Mouse (Mus musculus): Measurements from ENCODE around the gene Ralgps2. TPM values are rescaled to one million over a fixed set of nuclear protein-coding genes. Genes with fewer than 3 reads are reported as not detected.

The Ralgps2 gene
- total and polyA plus RNA-seq, 3 experiments = 7.8 to 16.4 TPM; not detected in 1

GRCm38 (mm10) chr1:156838695-156839094 is 100.7 kb downstream of the Ralgps2 start:
- H3K27me3 ChIP-seq (ENCODE audit: control insufficient read depth in 1 of 2, insufficient read depth in 2 of 2, low read length in 2 of 2) = no peaks in the 10 kb centered on the region
- no peak for DNase-seq (ENCODE audit: low read depth, low spot score)
- no peak for TF ChIP-seq SIN3A (IDR thresholded peaks at IDR 0.05; ENCODE audit: low read length)
- TF ChIP-seq ZC3H11A (IDR thresholded peaks at IDR 0.05; ENCODE audit: low read depth, low read length) = no peak
- TF ChIP-seq POLR2A (IDR thresholded peaks at IDR 0.05; ENCODE audit: control insufficient read depth in 1 of 2, insufficient read depth in 1 of 2, low read depth in 1 of 2, low read length in 2 of 2, poor library complexity in 1 of 2) = no peak
- no peak for TF ChIP-seq ETS1 (IDR thresholded peaks at IDR 0.05; ENCODE audit: low read depth, low read length)
- TF ChIP-seq USF1 (IDR thresholded peaks at IDR 0.05; ENCODE audit: low read depth, low read length) = no peak
- no peak overlapping the region for H3K4me3 ChIP-seq (ENCODE audit: control insufficient read depth in 1 of 2, insufficient read depth in 1 of 2, low read depth in 2 of 2, low read length in 2 of 2)
- H3K9ac ChIP-seq (ENCODE audit: control insufficient read depth, low read depth, low read length, poor library complexity, severe bottlenecking) = no peak overlapping the region
- H3K27ac ChIP-seq (ENCODE audit: control insufficient read depth, low read depth, low read length) = no peak overlapping the region
- H3K79me2 ChIP-seq (ENCODE audit: control insufficient read depth, insufficient read depth, low read length, poor library complexity) = no peaks in the 10 kb centered on the region
- no peaks in the 10 kb centered on the region for H3K9me3 ChIP-seq (replicated peaks; ENCODE audit: insufficient read depth, low read length)
- H3K4me1 ChIP-seq (ENCODE audit: control insufficient read depth in 1 of 2, insufficient read depth in 2 of 2, low read length in 2 of 2) = peaks cover 6 to 7% of the 10 kb centered on the region in 2 experiments
- peaks cover 0 to 5% of the 10 kb centered on the region in 2 experiments; a peak in 2 of 4 replicates for H3K36me3 ChIP-seq (ENCODE audit: control insufficient read depth in 1 of 2, insufficient read depth in 2 of 2, low read length in 2 of 2)

- no peak within 1 kb of the TSS for H3K9ac ChIP-seq (ENCODE audit: control insufficient read depth, low read depth, low read length, poor library complexity, severe bottlenecking)
Observed at GRCm38 (mm10) chr1:156838177-156838576, 101.2 kb downstream of the Ralgps2 start, which contains the start of gene Angptl1. Gene Angptl1, plus strand, starts transcription at chr1:156838562.

GRCm38 (mm10) chr1:156819236-156819635 is 120.2 kb downstream of the Ralgps2 start:
- H3K4me1 ChIP-seq (ENCODE audit: control insufficient read depth in 1 of 2, insufficient read depth in 2 of 2, low read length in 2 of 2) = no peaks in the 10 kb centered on the region
- no peaks in the 10 kb centered on the region for H3K27me3 ChIP-seq (ENCODE audit: control insufficient read depth in 1 of 2, insufficient read depth in 2 of 2, low read length in 2 of 2)
- H3K36me3 ChIP-seq (ENCODE audit: control insufficient read depth in 1 of 2, insufficient read depth in 2 of 2, low read length in 2 of 2) = no peaks in the 10 kb centered on the region
- no peak overlapping the region for H3K9ac ChIP-seq (ENCODE audit: control insufficient read depth, low read depth, low read length, poor library complexity, severe bottlenecking)
- H3K27ac ChIP-seq (ENCODE audit: control insufficient read depth, low read depth, low read length) = no peak overlapping the region
- no peak for TF ChIP-seq EP300 (IDR thresholded peaks at IDR 0.05; ENCODE audit: low read depth in 1 of 2, low read length in 2 of 2)
- no peak for TF ChIP-seq ZMIZ1 (IDR thresholded peaks at IDR 0.05; ENCODE audit: low read depth, low read length)
- TF ChIP-seq KAT2A (conservative IDR thresholded peaks at IDR 0.05; ENCODE audit: low read depth, low read length) = no peak
- no peak for TF ChIP-seq MEF2A (IDR thresholded peaks at IDR 0.05; ENCODE audit: extremely low read depth, insufficient replicate concordance, low read depth, low read length, poor library complexity, severe bottlenecking)
- no peak for TF ChIP-seq RCOR1 (IDR thresholded peaks at IDR 0.05; ENCODE audit: low read depth, low read length)
- TF ChIP-seq BHLHE40 (IDR thresholded peaks at IDR 0.05; ENCODE audit: borderline replicate concordance, low read depth, low read length) = no peak
- no peak for TF ChIP-seq MXI1 (IDR thresholded peaks at IDR 0.05; ENCODE audit: low read depth, low read length)
- no peak for TF ChIP-seq CHD2 (IDR thresholded peaks at IDR 0.05; ENCODE audit: low read length)
- TF ChIP-seq CHD1 (IDR thresholded peaks at IDR 0.05; ENCODE audit: low read depth, low read length) = no peak
- no peak for TF ChIP-seq RAD21 (IDR thresholded peaks at IDR 0.05; ENCODE audit: low read depth, low read length)
- no peaks in the 10 kb centered on the region for H3K9me3 ChIP-seq (replicated peaks; ENCODE audit: insufficient read depth, low read length)
- no peak for DNase-seq (ENCODE audit: low read depth, low spot score)
- no peaks in the 10 kb centered on the region for H3K79me2 ChIP-seq (ENCODE audit: control insufficient read depth, insufficient read depth, low read length, poor library complexity)
- H3K4me3 ChIP-seq (ENCODE audit: control insufficient read depth in 1 of 2, insufficient read depth in 1 of 2, low read depth in 2 of 2, low read length in 2 of 2) = no peak overlapping the region

More at GRCm38 (mm10) chr1:156838177-156838576, 101.2 kb downstream of the Ralgps2 start, which contains the start of gene Angptl1:
- no peaks in the 10 kb centered on the region for H3K79me2 ChIP-seq (ENCODE audit: control insufficient read depth, insufficient read depth, low read length, poor library complexity)
- DNase-seq (ENCODE audit: low read depth, low spot score) = no peak
- no peak within 1 kb of the TSS for H3K27ac ChIP-seq (ENCODE audit: control insufficient read depth, low read depth, low read length)
- no peak within 1 kb of the TSS for H3K4me3 ChIP-seq (ENCODE audit: control insufficient read depth in 1 of 2, insufficient read depth in 1 of 2, low read depth in 2 of 2, low read length in 2 of 2)
- no peak for TF ChIP-seq MAFK (IDR thresholded peaks at IDR 0.05; ENCODE audit: borderline replicate concordance, low read depth, low read length)
- peaks cover 6 to 7% of the 10 kb centered on the region in 2 experiments for H3K4me1 ChIP-seq (ENCODE audit: control insufficient read depth in 1 of 2, insufficient read depth in 2 of 2, low read length in 2 of 2)
- H3K9me3 ChIP-seq (replicated peaks; ENCODE audit: insufficient read depth, low read length) = no peaks in the 10 kb centered on the region
- peaks cover 0 to 5% of the 10 kb centered on the region in 2 experiments; a peak in 2 of 4 replicates for H3K36me3 ChIP-seq (ENCODE audit: control insufficient read depth in 1 of 2, insufficient read depth in 2 of 2, low read length in 2 of 2)
- no peaks in the 10 kb centered on the region for H3K27me3 ChIP-seq (ENCODE audit: control insufficient read depth in 1 of 2, insufficient read depth in 2 of 2, low read length in 2 of 2)
